Mouse (Mus musculus): ENCODE measurements around the gene Plod1.

The Plod1 gene

DNA sequence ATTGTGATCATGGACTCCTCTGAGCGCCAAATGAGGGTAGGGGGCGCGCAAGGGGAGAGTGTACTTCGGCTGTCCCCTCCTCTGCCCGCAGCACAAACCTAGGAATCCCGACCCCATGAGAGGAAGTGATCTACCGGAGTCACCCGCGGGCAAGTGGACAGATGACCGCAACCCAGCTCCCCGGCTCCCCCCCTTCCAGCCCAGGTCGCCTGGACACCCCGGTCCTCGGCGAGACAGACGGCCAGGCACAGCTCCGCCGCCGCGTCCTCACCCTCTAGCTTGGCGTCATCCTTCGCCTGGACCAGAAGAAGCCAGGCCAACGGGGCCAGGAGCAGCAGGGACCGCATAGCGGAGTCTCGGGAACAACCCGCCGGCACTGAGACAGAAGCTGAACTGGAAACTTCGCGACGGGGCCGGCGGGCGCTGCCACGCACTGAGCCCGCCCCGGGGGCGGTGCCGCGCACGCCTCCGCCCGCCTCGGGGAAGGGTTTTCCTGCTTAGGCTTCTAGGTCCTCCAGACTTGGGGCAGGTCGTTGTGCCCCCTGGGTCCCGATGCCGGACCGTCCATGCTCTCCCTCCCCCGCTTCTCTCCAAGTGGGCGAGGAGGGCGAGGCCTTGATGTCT is at the start of gene Plod1:
Plod1 (minus strand) TSS at position 437 of the 624 bp plus-strand sequence.
- in situ Hi-C loops (cut with MboI, MseI): no loop called here

DNA sequence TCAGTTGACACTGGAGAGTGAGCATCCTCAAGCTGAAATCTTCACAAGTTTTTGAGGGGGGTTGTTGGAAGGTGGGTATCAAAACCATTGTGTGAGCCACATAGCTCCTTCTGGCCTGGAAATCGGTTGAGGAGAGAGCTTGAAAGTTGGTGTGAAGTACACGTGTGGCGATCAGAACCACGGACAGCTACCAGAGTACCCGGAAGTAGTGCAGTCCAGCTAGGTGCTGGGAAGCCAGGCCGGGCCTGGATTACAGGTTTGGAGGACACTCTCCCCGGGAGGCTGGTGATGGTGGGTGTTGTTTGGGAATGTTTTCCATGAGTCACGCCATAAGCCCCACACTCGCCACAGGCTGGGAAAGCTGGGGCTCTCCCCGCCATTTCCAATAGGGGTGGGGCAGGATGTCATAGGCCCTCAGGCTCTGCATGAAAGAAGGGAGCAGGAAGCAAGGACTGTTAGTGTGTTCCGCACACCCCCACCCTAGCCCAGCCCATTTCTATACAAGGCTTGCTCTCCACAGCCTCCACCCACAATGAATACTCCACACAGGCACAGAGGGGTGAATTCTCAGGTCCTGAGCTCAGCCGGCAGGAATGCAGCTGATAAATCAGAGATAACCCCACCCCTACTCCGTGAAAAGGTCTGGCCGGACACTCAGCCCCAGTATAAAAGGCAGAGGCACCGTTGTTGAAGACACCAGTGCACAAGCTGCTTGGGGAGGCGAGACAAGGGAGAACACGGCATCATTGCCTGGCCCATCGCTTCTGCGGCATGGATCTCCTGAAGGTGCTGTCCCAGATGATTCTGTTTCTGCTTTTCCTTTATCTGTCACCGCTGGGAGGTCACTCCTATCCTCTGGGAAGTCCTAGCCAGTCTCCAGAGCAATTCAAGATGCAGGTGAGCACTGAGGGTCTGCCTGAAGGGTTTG is 48.9 kb upstream of the Plod1 start, which contains the start of gene Nppb:
Nppb (plus strand) TSS at position 584 of the 928 bp plus-strand sequence.
- in situ Hi-C loops (cut with MboI, MseI): no loop called here

DNA sequence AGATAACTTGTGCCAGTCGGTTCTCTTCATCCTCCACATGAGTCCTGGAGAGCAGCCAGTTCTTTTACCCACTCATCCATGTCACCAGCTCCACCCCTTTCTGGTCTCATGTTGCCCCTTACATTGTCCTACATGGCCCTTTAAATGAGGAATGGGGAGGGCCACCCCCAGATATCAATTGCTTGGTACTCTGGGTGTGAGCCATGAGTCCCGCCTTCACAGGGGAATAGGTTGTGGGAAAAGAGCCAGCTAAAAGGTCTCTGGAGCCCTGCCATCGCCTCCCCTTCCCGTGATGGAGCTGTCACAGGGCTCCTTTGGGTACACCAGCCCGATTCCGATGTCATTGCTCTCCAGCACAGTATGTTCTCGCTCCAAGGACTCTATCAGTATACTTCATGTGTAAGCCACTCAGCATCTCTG is 42.9 kb upstream of the Plod1 start:
- in situ Hi-C loops (cut with MboI, MseI): no loop called here

DNA sequence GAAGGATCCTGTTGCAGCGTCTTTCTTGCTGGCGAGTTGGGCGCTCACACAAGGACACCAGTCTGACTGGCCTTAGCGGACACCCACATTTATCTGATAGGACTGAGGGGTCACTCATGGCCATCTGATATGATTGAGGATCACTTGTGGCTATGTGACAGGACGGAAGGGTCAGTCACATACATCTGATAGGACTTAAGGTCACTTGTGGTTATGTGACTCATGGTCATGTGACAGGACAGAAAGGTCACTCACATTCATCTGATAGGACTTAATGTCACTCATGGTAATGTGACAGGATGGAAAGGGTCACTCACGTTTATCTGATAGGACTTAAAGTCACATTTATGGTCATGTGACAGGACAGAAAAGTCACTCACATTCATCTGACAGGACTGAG is 41.8 kb upstream of the Plod1 start:
- in situ Hi-C loops (cut with MboI, MseI): no loop called here

DNA sequence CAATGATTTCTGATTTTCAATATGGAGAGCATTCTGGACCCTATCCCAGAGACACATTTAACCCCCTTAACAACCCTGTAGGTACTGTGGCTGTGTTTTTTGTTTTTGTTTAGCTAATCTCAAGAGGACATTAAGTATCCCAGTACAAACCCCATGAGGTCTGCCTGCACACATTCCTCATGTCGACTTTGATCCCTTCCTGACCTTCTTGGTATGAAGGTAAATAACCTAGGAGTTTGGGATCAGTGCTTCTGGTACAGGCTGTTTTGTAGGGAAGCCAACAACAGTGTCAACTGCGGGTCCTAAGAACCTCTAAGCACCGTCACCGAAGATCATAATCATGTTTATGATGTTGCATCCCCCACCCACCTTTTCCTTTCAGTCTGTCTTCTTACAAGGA is 41.2 kb upstream of the Plod1 start:
- in situ Hi-C loops (cut with MboI, MseI): no loop called here

DNA sequence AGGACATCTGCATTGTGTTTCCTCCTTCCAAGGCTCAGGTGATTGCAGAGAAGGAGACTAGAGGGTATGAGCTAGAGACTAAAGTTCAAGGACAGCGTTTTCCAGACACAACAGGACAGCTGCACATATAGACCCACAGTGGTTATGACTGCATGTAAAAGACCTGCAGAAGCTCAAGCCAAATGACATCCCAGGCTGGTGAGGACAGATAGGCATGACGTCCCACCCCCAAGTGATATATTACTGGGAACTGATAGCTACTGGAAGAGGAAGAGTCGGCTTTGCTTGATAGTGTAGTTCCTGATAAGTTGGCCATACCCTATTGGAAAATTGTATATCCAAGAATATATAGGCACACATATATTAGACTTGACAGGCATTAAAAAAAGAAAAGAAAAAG is 39.7 kb upstream of the Plod1 start:
- in situ Hi-C loops (cut with MboI, MseI): no loop called here

DNA sequence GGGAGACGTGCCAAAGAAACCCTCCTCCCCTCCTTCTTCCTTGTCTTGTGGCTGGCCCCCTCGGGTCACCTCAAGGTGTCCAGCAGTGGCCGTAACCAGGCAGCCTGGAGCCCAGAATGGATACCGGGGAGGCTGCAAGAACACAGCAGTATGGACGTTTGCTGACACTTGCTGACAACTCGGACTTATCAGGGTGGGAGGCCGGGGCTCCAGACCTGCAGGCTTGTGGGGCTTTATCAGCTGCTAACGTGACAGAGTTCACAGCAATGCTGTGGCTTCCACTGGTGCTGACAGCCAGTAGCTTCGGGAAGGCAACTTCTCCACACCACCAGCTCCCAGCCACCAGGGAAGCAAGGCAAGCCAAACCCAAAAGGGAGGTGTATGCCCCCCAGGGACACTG is 32.8 kb upstream of the Plod1 start:
- in situ Hi-C loops (cut with MboI, MseI): no loop called here

DNA sequence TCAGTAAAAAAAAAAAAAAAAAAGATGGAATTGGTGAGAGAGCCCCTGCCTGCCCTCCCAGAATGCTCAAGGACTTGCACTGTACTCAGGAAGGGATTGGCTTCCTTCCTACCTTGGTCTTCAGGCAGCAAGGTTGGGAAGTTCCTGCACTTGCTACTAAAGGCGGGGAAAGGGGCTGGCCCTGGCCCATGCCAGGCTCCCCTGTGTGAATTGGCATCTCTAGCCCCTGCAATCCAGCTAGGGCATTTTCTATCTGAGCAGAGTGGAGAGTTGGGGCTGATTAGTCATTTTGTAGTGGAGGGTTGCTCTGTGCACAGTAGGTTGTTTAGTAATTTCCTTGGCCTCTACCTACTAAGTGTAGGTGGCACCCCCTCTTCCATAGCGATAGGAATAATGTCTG is 32.2 kb upstream of the Plod1 start:
- in situ Hi-C loops (cut with MboI, MseI): no loop called here

DNA sequence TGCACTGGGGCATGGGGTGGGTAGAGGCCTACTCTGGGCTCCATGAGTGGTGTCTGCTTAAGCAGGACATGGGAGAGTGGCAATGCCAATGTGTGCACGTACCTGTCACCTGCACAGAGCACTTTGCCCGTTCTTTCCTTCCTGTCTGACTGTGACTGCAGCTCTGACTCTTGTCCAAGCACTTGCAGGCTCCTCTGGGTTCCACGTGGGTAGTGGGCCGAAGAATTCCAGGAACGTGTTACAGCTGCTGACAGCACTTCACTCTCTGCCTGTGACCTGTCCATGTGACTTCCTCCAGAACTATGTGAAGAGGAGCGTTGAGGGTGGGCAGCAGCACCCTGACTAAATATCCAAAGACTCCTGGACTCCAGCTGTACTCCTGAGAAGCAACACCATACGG is 29.1 kb upstream of the Plod1 start:
- in situ Hi-C loops (cut with MboI, MseI): no loop called here

DNA sequence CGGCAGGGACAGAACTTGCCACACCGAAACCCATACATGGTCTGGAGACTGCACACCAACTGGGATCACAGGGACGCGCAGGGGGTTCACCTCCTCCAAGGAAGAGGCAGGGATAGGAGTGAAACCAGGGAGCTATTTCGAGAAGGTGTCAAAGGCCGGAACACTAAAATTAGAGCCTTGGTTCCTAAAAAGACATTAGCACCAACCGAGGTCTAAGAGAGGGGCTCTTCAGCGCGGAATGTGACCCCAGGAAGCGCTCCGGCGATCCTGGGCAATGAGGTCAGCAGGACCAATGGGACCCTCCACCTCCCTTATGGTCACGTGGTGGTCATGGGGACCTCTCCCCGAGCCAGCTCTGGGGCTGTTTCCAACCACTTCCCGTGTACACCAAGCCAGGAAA is 27.1 kb upstream of the Plod1 start:
- in situ Hi-C loops (cut with MboI, MseI): loop anchor here in 1 of 2 experiments (5.0 kb wide), 1 partner anchor 44 kb away; no protein-coding TSS in a partner anchor

DNA sequence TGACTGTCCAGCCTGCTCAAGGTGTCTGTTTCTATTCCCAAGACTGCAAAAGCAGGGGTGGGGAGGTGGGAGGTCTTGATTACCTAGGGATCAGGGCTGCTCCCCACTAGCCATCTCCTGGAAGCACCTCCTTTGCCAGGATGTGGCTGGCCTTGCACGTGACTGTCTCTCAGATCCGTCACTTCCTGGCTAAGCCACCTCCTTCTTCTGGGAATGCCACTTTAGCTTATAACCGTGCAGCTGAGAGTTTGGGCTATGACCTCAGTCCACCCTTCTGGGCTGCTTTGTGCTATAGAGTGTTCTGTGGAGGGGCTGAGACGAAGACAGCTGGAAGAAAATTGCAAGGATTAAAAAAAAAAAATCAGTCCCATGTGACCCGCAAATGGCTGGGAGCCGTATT is 26.2 kb upstream of the Plod1 start:
- in situ Hi-C loops (cut with MboI, MseI): loop anchor here in 1 of 2 experiments (5.0 kb wide), 1 partner anchor 45 kb away; no protein-coding TSS in a partner anchor

DNA sequence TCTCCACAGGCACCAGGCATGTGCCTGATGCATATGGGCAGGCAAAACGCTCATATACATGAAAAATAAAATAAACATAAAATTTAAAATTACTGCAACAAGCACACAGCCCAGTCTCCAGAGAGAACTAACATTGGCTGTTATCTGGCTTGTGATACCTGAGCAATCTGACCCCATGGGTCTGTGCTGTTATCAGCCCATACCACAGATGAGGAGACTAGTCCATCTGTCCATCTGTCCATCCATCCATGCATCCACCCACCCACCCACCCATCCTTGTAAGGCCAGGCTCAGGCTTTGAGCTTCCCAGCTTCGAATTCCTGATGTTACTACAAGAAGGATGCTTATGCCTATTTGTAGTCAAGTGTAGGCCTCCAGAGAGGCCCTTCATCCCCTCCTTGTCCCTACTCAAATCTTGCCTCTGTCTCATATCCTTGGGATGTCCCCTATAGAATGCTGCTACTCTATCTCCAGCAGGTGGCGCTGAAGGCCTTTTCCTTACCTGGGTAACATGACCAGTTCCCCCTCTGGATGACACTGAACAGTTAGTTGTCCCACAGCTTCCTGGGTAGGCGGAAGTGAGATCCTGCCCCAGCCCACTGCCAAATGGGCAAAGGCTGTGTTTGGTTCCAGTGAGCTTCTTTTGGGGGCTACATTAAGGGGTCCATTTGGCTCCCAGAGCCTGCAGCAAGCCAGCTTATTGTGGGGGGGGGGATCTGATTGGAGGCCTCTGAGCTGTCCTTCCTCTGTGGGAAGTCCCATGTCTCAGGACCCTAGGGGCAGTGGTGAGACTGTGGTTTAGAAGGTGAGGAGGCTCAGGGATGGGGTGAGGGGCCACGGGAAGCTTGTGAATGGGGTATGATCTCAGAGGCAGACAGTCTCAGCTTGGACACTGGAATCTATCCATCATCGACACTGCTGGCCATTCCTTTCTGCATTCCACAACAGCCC is 23.6 kb upstream of the Plod1 start:
- in situ Hi-C loops (cut with MboI, MseI): loop anchor here (5.0 kb wide), 3 partner anchors 42 to 107 kb away; partner anchors contain the start of gene Nppa (in 1 of the 2)

DNA sequence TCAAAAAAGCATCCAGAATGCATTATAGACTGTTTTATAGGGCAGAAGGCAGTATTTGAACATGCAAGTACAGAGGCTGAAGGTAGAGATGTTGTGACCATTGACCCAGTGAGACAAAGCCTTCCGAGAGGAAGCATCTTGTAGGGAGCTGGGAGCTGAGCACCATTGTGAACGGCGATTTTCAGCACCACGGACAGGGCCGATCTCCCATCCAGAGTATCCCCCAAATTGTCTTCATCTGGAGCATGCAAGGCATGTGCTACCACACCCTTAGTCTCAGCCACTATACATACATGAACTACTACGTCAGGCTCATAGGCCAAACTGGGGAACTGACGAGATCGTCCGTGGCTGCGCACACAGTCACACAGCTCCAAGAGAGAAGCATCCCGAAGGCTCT is 20.6 kb upstream of the Plod1 start:
- in situ Hi-C loops (cut with MboI, MseI): loop anchor here in 1 of 2 experiments (5.0 kb wide), 2 partner anchors 45 to 110 kb away; partner anchors contain the start of gene Nppa

DNA sequence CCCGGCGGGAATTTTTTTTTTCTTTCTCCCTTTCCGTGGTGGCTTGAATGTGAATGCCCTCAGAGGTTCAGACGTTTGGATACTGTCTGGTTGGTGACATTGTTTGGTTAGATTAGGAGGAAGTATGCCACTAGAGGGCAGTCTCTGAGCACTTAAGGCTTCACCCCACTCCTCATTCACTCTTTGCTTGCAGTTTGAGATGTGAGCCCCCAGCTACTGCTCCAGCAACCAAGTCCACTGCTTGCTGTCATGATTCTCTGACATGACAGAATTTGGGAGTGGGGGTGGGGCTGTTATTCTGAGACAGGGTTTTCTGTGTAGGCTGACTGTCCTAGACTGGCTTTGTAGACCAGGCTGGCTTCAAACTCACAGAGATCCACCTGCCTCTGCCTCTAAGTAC is 17.0 kb upstream of the Plod1 start:
- in situ Hi-C loops (cut with MboI, MseI): no loop called here

DNA sequence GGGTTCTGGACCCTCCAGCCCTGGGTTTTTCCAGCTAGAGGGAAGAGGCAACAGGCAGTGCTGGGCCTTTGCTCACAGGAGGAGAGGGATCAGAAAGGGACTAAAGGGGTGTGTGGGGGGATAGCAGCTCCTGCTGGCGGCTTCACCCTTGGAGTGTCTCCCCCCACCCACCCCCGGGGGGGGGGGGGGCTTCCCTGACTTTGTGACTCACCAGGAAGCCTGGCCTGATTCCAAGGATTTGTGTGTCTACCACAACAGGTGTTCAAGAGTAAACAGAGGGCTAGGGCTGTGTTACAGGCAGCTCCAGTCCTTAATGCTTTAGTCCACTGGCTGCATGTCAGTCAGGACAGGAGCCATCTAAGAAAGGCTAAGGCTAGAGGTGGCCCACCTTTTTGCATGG is 10.9 kb upstream of the Plod1 start:
- in situ Hi-C loops (cut with MboI, MseI): no loop called here

DNA sequence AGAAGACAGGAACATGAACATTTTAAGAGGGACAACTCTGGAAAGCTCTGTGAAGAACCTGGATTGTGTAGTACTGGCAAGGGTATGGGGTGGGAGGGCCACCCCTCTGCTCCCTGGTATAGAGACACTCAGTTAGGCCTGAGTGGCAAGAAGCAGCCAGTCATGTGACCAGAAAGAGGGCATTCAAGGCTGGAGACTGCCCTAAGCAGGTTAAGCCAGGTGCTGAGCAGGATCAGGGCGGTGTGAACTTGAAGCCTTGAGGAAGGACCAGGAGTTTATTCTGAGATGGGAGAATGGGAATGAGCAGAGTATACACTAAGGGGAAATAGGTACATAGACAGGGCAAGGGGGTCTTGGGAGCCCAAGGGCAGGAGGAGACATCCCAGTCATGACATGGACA is 6.4 kb upstream of the Plod1 start:
- in situ Hi-C loops (cut with MboI, MseI): no loop called here

DNA sequence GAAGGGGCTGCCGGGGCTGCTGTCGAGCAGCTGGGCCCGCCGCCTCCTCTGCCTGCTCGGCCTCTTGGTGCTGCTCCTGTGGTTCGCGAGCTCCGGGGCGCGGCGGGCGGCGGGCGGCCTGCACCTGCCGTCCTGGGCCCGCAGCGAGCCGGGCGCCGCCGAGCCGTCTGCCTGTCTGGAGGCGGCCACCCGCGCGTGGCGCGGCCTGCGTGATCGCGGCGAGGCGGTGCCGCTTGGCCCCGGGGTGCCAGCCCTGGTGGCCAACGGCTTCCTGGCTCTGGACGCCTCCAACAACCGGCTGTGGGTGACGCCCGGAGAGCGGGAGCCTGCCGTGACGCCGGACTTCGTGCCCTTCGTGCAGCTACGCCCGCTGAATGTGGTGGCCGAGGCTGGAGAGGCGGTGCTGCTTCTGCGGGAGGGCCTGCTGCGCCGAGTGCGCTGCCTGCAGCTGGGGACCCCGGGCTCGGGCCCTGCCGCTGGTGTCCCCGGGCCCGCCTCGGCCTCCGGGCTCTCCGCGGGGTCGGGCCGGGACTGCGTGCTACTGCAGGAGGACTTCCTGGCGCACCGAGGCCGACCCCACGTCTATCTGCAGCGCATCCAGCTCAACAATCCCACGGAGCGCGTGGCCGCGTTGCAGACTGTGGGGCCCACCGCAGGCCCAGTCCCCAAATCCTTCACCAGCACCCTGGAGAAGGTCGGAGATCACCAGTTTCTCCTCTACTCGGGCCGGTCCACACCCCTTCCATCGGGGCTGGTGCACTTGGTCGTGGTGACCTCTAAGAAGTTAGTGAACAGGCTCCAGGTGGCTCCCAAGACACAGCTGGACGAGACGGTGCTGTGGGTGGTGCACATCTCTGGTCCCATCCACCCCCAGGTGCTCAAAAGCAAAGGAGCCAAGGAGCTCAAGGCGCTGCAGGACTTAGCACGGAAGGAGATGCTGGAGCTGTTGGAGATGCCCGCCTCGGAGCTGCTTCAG is 4.8 kb upstream of the Plod1 start:
- in situ Hi-C loops (cut with MboI, MseI): no loop called here

DNA sequence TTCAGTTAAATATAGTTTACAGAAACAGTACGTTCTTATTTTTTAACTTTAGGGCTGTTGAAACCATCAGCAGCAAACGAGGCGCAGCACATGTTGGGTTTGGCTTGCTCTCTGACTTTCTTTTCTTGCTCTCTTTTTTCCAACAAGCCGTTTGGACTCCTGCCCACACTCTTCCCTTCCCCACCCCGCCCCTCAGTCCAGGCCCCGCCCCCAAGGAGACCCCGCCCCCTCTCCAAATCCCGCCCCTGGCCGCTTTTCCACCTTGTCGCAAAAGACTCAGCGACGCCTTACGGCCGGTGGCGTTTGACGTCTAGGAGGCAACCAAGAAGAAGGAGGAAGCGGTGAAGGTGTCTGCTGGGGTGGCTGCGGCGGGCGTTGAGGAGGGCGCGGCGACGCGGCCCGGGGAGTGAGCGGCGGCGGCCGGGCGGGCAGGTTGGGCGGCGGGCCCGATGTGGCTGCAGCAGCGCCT is 4.0 kb upstream of the Plod1 start, which contains the start of gene 2510039O18Rik:
2510039O18Rik (plus strand) TSS at position 320 of the 469 bp plus-strand sequence.
- in situ Hi-C loops (cut with MboI, MseI): no loop called here

DNA sequence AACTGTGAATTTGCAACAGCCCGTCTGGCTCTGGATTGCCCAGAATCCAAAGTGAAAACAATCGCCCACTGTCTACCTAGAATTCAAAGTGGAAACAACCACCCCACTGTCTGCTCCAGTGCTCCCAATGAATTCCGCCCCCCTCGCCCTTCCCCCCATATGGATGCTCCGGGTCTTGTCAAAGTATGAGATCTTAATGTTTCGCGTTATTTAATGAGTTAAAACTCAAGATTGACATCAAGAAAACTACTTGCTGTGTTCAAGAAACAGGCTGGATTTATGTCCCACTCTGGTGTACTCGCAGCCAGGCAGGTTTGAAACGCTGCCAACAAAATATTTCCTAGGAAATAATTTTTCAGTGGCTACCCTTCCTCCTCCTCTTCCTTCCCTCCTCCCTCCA is 3.5 kb upstream of the Plod1 start:
- in situ Hi-C loops (cut with MboI, MseI): no loop called here

Data from T-helper 17 cell (primary cell).